Mouse (Mus musculus) embryonic facial prominence, embryonic 11.5 days (tissue): ENCODE results near the gene Cerk. TPM values are rescaled to one million over a fixed set of nuclear protein-coding genes. Genes with fewer than 3 reads are reported as not detected.
"Not testable (repeated sequence)": the region's sequence is repeated elsewhere in the genome, so short reads cannot be mapped to it uniquely, and the experiment has no call there.

Experiments used
- ATAC-seq: fragments of 200-750 bp; cut with Nextera tagmentation; replicated peaks from 2 replicates; pipeline ENCODE4 v1.8.0; 2017; ENCODE audit warnings: low read depth; ENCODE audit not compliant: insufficient number of reproducible peaks, low FRiP score, low TSS enrichment
- DNase-seq: peaks from one replicate; pipeline ENCODE4 v3.0.0-alpha.2; 2015; ENCODE audit warnings: low spot score
- H3K27ac ChIP-seq: fragments of 300-500 bp; sonication (generic); replicated peaks from 2 replicates; pipeline ENCODE4 v1.5.1; 2014; ENCODE audit warnings: mild to moderate bottlenecking, low read depth, low read length, control low read depth
- H3K27me3 ChIP-seq: fragments of 300-500 bp; sonication (generic); 2 replicates; pipeline ENCODE4 v1.6.1; 2014; ENCODE audit warnings: mild to moderate bottlenecking, low read length, moderate library complexity, mixed read lengths; ENCODE audit not compliant: control insufficient read depth, insufficient read depth
- H3K36me3 ChIP-seq: fragments of 300-500 bp; sonication (generic); replicated peaks from 2 replicates; pipeline ENCODE4 v1.6.1; 2014; ENCODE audit warnings: low read depth, mild to moderate bottlenecking, low read length, moderate library complexity, mixed read lengths; ENCODE audit not compliant: control insufficient read depth, insufficient read depth
- H3K4me1 ChIP-seq: fragments of 300-500 bp; sonication (generic); 2 replicates; pipeline ENCODE4 v1.6.1; 2014; ENCODE audit warnings: low read length, mixed read lengths; ENCODE audit not compliant: control insufficient read depth, insufficient read depth
- H3K4me2 ChIP-seq: fragments of 300-500 bp; sonication (generic); 2 replicates; pipeline ENCODE4 v1.6.1; 2014; ENCODE audit warnings: low read depth, mild to moderate bottlenecking, control low read depth, low read length, moderate library complexity
- H3K4me3 ChIP-seq: fragments of 300-500 bp; sonication (generic); 2 replicates; pipeline ENCODE4 v1.5.1; 2014; ENCODE audit warnings: low read depth, low read length, control low read depth
- H3K9ac ChIP-seq: fragments of 300-500 bp; sonication (generic); replicated peaks from 2 replicates; pipeline ENCODE4 v1.6.1; 2014; ENCODE audit warnings: mild to moderate bottlenecking, control low read depth, low read length
- H3K9me3 ChIP-seq: fragments of 300-500 bp; sonication (generic); replicated peaks from 2 replicates; pipeline ENCODE4 v1.6.1; 2016; ENCODE audit warnings: mild to moderate bottlenecking, low read length, inconsistent platforms, mixed read lengths; ENCODE audit not compliant: control insufficient read depth
- WGBS: fragments of 180-500 bp; shearing (Covaris S2); extraction: QIAGEN DNeasy Blood & Tissue Kit; methylation state at CpG from one replicate; pipeline ENCODE4 v1.1.7; 2014; 5-methylcytosine and 5-hydroxymethylcytosine counted together
- polyA plus RNA-seq: library from polyadenylated mRNA; unstranded; fragments of >200 nt; fragmentation: Nextera tagmentation; extraction: Ambion mirVana; gene quantifications from 2 replicates; pipeline ENCODE4 v1.2.1, GENCODE M21; 2014

Cerk gene
- polyA plus RNA-seq, 1 experiment from 2014 or later, result 16.3 TPM

DNA sequence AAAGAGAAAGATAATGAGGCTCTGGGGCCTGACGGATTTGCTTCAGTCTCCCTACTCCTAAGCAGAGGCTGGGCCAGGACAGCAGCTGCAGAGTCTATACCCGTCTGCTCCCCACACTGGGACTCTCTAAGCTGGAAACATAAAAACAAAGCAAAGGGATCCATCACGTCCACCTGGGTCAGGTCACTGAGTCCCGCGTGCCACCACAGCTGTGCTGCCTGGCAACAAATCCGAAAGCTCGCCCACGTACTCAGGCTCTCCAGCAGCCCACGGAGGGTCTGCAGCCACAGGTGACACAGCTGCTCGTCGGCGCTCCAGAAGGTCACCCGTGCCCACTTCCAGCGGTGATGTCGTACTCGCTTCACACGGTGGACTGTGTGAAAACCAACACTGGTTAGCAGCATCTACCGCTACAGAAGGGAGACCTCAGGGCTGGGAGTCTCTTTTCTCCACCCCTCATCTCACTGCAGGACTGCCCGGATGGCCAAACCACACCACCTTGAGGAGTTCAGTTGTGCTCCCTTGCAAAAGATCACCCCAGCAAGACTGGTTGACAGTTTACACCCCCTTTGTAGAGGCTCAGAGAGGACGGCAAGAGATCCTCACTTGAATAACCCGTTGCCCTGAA, 21.1 kb downstream of the Cerk start:
- Histone ChIP-seq H3K4me2 (no peak overlapping the region), H3K9ac (no peak overlapping the region), H3K27me3 (no peaks in the 10 kb centered on the region), H3K4me3 (no peak overlapping the region), H3K27ac (no peak overlapping the region), H3K9me3 (no peaks in the 10 kb centered on the region), H3K4me1 (no peaks in the 10 kb centered on the region), H3K36me3 (no peaks in the 10 kb centered on the region)
- DNase-seq (no peak), ATAC-seq (no peak)
- 82% methylated on average over 21 of the region's 21 CpGs for WGBS

DNA sequence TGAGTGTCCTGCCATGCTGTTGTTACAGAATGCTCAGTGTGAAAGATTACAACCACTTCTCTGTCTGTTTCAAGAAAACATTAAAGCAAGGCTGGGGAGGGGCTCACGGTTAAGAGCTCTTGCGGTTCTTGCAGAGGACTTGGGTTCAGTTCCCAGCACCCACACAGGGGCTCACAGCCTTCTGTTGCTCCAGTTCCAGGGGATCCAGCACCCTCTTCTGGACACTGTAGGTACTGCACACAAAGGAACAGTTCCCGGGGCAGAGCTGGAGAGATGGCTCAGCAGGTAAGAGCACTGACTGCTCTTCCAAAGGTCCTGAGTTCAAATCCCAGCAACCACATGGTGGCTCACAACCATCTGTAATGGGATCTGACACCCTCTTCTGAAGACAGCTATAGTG, 24.1 kb downstream of the Cerk start:
- H3K4me3 ChIP-seq, H3K27ac ChIP-seq, H3K9ac ChIP-seq, H3K36me3 ChIP-seq, H3K4me1 ChIP-seq, H3K9me3 ChIP-seq, DNase-seq, H3K27me3 ChIP-seq, ATAC-seq, H3K4me2 ChIP-seq: not testable (repeated sequence)
- 96% methylated on average over 3 of the region's 3 CpGs for WGBS

DNA sequence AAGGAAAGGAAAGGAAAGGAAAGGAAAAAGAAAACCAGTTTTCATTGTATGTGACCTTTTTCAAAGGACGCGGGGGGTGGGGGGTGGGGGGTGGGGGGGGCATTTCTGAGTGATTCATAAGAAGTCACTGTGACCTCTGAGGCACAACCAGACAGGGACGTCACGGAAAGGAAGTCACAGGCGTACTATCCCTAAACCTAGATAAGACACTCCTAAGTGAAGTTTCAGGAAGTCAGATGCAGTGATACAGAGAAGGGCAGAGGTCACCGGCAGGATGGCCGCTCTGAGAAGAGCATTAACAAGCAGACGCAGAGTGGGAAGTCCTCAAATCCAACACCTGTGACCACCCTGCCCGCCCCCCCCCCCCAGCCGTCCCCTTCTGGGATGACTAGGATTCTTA, 25.0 kb downstream of the Cerk start:
- 71% methylated on average over 10 of the region's 10 CpGs for WGBS
- Histone ChIP-seq H3K27ac (no peak overlapping the region), H3K9me3 (no peaks in the 10 kb centered on the region), H3K4me2 (no peak overlapping the region), H3K4me1 (no peaks in the 10 kb centered on the region), H3K36me3 (no peaks in the 10 kb centered on the region), H3K4me3 (no peak overlapping the region), H3K9ac (no peak overlapping the region), H3K27me3 (no peaks in the 10 kb centered on the region)
- DNase-seq (no peak), ATAC-seq (no peak)

DNA sequence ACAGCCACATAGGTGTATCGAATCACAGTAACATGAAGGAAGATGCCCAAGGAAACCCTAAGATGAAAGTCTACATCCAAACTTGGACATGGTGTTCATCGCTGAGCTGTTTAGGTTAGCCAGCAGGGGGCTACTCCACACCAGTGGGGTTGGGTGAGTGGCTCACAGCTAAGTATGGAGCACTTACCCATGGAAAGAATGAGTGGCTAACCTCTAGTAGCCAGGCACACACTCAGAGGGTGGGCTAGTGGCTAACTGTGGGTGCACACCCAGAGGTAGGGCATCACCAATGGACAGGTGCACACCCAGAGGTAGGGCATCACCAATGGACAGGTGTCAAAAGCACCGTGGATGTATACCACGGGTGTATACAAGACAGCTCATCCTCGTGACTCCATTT, 26.2 kb downstream of the Cerk start:
- no peak overlapping the region for H3K27ac ChIP-seq
- H3K9ac ChIP-seq, result no peak overlapping the region
- no peaks in the 10 kb centered on the region for H3K9me3 ChIP-seq
- no peaks in the 10 kb centered on the region for H3K4me1 ChIP-seq
- WGBS, result 86% methylated on average over 5 of the region's 5 CpGs
- DNase-seq (peak; percentile 9), ATAC-seq (no peak)
- no peak overlapping the region for H3K4me2 ChIP-seq
- H3K4me3 ChIP-seq, result no peak overlapping the region
- H3K36me3 ChIP-seq, result no peaks in the 10 kb centered on the region
- no peaks in the 10 kb centered on the region for H3K27me3 ChIP-seq

DNA sequence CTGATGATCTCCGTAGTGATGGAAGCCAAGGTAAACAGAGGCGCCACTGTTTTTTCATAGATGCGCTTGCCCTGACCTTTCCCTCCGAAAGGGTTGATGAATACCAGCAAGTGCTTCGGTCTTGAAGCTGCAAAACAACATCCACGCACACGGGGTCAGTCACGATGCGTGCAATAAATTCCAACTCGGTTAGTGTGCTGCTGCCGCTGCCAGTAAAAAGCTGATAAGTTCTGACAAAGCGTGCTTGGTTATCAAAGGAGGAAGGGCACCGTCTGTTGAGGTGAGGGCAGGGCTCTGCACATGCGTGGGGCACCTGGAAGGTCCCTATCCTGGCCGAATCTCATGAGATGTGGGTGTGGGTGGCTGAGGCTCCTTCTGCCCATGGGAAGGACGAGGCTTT, 26.8 kb downstream of the Cerk start:
- Histone ChIP-seq H3K4me3 (no peak overlapping the region), H3K4me1 (no peaks in the 10 kb centered on the region), H3K9me3 (no peaks in the 10 kb centered on the region), H3K9ac (no peak overlapping the region), H3K27ac (no peak overlapping the region), H3K4me2 (no peak overlapping the region), H3K36me3 (no peaks in the 10 kb centered on the region), H3K27me3 (no peaks in the 10 kb centered on the region)
- ATAC-seq, result no peak
- DNase-seq, result no peak
- 83% methylated on average over 16 of the region's 16 CpGs for WGBS

DNA sequence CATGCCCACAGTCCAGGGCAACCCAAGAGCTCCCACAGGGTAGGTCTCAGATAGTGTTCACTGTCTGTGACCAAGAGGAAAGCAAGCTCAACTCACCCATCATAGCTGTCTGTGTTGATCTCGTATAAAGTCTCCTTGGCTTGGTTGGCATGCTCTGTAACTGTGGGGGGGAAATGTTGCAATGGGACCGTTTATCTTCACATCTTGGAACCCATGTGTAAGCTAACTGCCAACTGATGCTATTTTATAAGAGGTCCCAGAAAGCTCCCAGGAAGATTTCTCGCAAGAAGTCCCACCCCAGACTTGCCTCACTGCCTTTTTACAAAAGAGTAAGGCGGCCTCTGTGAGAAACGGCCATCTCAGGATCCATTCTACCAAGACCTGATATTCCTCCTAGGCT, 29.4 kb downstream of the Cerk start:
- no peaks in the 10 kb centered on the region for H3K9me3 ChIP-seq
- DNase-seq (no peak), ATAC-seq (no peak)
- H3K4me2 ChIP-seq, result no peak overlapping the region
- WGBS, result 80% methylated on average over 5 of the region's 5 CpGs
- H3K9ac ChIP-seq, result no peak overlapping the region
- H3K27me3 ChIP-seq, result no peaks in the 10 kb centered on the region
- no peak overlapping the region for H3K27ac ChIP-seq
- no peak overlapping the region for H3K4me3 ChIP-seq
- no peaks in the 10 kb centered on the region for H3K4me1 ChIP-seq
- no peaks in the 10 kb centered on the region for H3K36me3 ChIP-seq

DNA sequence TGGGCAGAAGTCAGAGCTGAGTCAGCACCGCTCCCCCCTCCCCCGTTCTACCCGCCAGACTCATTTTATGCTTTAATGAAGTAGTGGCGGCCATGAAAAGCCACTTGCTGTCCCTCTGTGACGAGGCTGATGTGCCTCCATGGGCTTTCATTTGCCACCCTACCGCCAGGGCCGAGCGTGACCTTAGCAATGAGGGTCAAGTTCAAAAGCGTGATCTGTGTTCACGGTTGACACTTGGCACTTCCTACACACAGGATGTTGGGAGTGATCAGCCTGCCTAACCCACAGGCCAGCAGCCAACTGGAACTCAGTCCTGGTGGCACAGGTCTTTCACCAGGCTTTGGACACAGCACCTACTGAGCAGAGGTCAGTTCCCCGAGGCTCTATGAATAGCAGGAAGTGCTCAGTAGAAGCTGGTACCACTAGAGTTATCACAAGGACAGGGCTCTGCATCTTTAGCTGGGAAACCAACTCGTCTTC, 32.4 kb downstream of the Cerk start:
- WGBS, result 85% methylated on average over 12 of the region's 12 CpGs
- H3K36me3 ChIP-seq, result no peaks in the 10 kb centered on the region
- DNase-seq (no peak), ATAC-seq (no peak)
- H3K4me1 ChIP-seq, result no peaks in the 10 kb centered on the region
- no peaks in the 10 kb centered on the region for H3K27me3 ChIP-seq
- H3K9ac ChIP-seq, result no peak overlapping the region
- H3K4me3 ChIP-seq, result no peak overlapping the region
- H3K9me3 ChIP-seq, result no peaks in the 10 kb centered on the region
- no peak overlapping the region for H3K27ac ChIP-seq
- no peak overlapping the region for H3K4me2 ChIP-seq

DNA sequence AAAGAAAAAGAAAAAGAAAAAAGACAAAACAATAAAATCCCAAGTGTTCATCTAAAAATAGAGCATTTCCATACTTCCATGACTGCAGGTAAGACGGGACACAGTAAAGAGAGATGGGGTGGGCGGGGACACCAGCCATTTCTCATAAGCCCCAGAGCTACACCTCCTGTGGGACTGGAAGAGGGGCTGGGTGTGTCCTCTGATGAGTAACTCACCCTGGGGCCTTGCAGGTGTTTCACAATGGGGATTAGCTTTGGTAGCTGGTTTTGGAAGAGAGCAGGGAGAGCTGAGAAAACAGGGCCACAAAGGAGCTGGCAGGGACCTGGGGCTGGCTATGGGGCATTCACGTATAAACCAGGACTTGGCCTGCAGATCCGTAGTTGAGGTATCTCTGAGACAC, 35.3 kb downstream of the Cerk start:
- H3K4me3 ChIP-seq, result no peak overlapping the region
- no peaks in the 10 kb centered on the region for H3K27me3 ChIP-seq
- DNase-seq (no peak), ATAC-seq (no peak)
- H3K4me1 ChIP-seq, result no peaks in the 10 kb centered on the region
- H3K4me2 ChIP-seq, result no peak overlapping the region
- H3K27ac ChIP-seq, result no peak overlapping the region
- H3K36me3 ChIP-seq, result no peaks in the 10 kb centered on the region
- 74% methylated on average over 4 of the region's 4 CpGs for WGBS
- H3K9me3 ChIP-seq, result no peaks in the 10 kb centered on the region
- no peak overlapping the region for H3K9ac ChIP-seq
